Mouse (Mus musculus) lung, postnatal 0 days (tissue): ENCODE measurements around the gene Zfp598.

Source experiments
- CTCF ChIP-seq: IDR thresholded peaks from 2 replicates; pipeline ENCODE4 v1.5.1; 2016; ENCODE audit warnings: antibody characterized with exemption, mild to moderate bottlenecking
- EP300 ChIP-seq: IDR thresholded peaks from 2 replicates; pipeline ENCODE4 v1.6.1; 2016; ENCODE audit warnings: antibody characterized with exemption, mild to moderate bottlenecking, control low read depth

- TF ChIP-seq CTCF (no peak), EP300 (no peak)
Observed at GRCm38 (mm10) chr17:24670246-24670844, 858 bp downstream of the Zfp598 start.
